Mouse (Mus musculus): ENCODE data around the gene Krcc1.
"Not testable (repeated sequence)": the region's sequence is repeated elsewhere in the genome, so short reads cannot be mapped to it uniquely, and the experiment has no call there.

Gene Krcc1

GRCm38 (mm10) chr6:71262142-71262833 is 9.2 kb upstream of the Krcc1 start:
- DNase-seq (ENCODE audit: low spot score in 2 of 2) = no peak

- not testable (repeated sequence) for DNase-seq (ENCODE audit: low spot score in 2 of 2)
Measured at GRCm38 (mm10) chr6:71267603-71268002, 3.9 kb upstream of the Krcc1 start.

- peak; percentile 47 to 64 for DNase-seq (ENCODE audit: low spot score in 2 of 2)
Measured at GRCm38 (mm10) chr6:71268929-71269685, 2.4 kb upstream of the Krcc1 start.

GRCm38 (mm10) chr6:71269686-71270050 is 1.8 kb upstream of the Krcc1 start:
- not testable (repeated sequence) for DNase-seq (ENCODE audit: low spot score in 2 of 2)

- peak; percentile 11 to 17 for DNase-seq (ENCODE audit: low spot score in 2 of 2)
Measured at GRCm38 (mm10) chr6:71270301-71271056, 998 bp upstream of the Krcc1 start.

GRCm38 (mm10) chr6:71271057-71271388 is 454 bp upstream of the Krcc1 start:
- DNase-seq (ENCODE audit: low spot score in 2 of 2) = no peak

GRCm38 (mm10) chr6:71272316-71272741 is 852 bp downstream of the Krcc1 start:
- DNase-seq (ENCODE audit: low spot score in 2 of 2) = no peak

GRCm38 (mm10) chr6:71273715-71274114 is 2.2 kb downstream of the Krcc1 start:
- no peak for DNase-seq (ENCODE audit: low spot score in 2 of 2)

- DNase-seq (ENCODE audit: low spot score in 2 of 2) = no peak
Measured at GRCm38 (mm10) chr6:71274621-71275020, 3.1 kb downstream of the Krcc1 start.

- DNase-seq (ENCODE audit: low spot score in 2 of 2) = no peak
Measured at GRCm38 (mm10) chr6:71279418-71279817, 7.9 kb downstream of the Krcc1 start.

GRCm38 (mm10) chr6:71293509-71293908 is 22.0 kb downstream of the Krcc1 start:
- no peak for DNase-seq (ENCODE audit: low spot score in 2 of 2)

GRCm38 (mm10) chr6:71295303-71295702 is 23.8 kb downstream of the Krcc1 start:
- no peak for DNase-seq (ENCODE audit: low spot score in 2 of 2)

GRCm38 (mm10) chr6:71298051-71298450 is 26.6 kb downstream of the Krcc1 start:
- no peak for DNase-seq (ENCODE audit: low spot score in 2 of 2)

GRCm38 (mm10) chr6:71298751-71299150 is 27.3 kb downstream of the Krcc1 start:
- peak in 1 of 2 experiments; percentile 63 for DNase-seq (ENCODE audit: low spot score in 2 of 2)

GRCm38 (mm10) chr6:71302097-71302731 is 30.7 kb downstream of the Krcc1 start:
- peak; percentile 84 to 92 for DNase-seq (ENCODE audit: low spot score in 2 of 2)

GRCm38 (mm10) chr6:71307486-71307885 is 36.0 kb downstream of the Krcc1 start:
- DNase-seq (ENCODE audit: low spot score in 2 of 2) = peak; percentile 76 to 83

GRCm38 (mm10) chr6:71321826-71322283 is 50.4 kb downstream of the Krcc1 start, which contains the start of gene Smyd1:
TSS of gene Smyd1 (minus strand) at chr6:71322233.
- DNase-seq (ENCODE audit: low spot score in 2 of 2) = peak in 1 of 2 experiments; percentile 29

- DNase-seq (ENCODE audit: low spot score in 2 of 2) = peak; percentile 92 to 95
Measured at GRCm38 (mm10) chr6:71322491-71322921, 51.0 kb downstream of the Krcc1 start, which contains the start of gene Cd8b1. TSS of gene Cd8b1 (plus strand) at chr6:71322788.

GRCm38 (mm10) chr6:71324816-71325215 is 53.3 kb downstream of the Krcc1 start:
- no peak for DNase-seq (ENCODE audit: low spot score in 2 of 2)

- DNase-seq (ENCODE audit: low spot score in 2 of 2) = no peak
Measured at GRCm38 (mm10) chr6:71329881-71330280, 58.4 kb downstream of the Krcc1 start.

- no peak for DNase-seq (ENCODE audit: low spot score in 2 of 2)
Measured at GRCm38 (mm10) chr6:71330486-71330885, 59.0 kb downstream of the Krcc1 start.

GRCm38 (mm10) chr6:71331491-71331890 is 60.0 kb downstream of the Krcc1 start:
- not testable (repeated sequence) for DNase-seq (ENCODE audit: low spot score in 2 of 2)
